ENCODE assay signal across 8 mouse cellular contexts in the genomic region with DNA sequence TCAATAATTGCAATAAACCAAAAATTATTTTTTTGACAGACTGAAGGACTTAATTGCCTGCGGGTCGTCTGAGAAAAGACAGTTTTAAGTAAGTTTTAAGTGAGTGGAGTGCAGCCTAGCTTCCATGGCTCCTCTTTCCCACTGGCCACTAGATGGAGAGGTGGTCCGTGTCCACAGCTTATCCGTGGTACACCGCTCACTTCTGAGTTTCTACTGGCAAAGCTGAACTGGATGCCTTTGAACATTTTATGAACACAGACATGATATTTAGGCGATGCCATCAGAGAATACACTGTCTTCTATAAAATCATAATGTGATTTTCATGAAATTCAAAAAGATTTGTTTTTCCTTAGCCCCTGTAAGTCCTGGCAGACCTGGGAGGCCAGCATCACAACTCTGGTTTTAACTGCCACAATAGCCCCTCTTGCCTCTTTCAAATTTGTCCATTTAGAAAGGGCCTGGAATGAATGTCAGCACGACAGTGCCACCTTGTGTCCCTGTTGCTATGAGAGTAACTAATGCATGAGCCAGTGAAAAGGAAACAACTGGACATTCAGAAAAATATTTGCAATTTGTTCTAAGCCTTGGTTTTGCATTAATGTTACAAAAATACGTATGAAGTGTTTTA. TPM values are rescaled to one million over a fixed set of nuclear protein-coding genes. Genes with fewer than 3 reads are reported as not detected.
DNase-seq lines count a peak whose midpoint lies in the region; ATAC-seq and TF ChIP-seq lines count a peak whose summit lies in the region.

No protein-coding gene starts in this region.

- peak; percentile 61 to 64 for DNase-seq in B cell, adult 2 months
- peak; percentile 71 for DNase-seq in ES-CJ7 (ENCODE audit: low read depth, low spot score)
- peak; percentile 51 for DNase-seq in cerebellum, adult 11-12 months
- peak; percentile 62 for DNase-seq in forelimb bud, embryonic 11.5 days (ENCODE audit: low read depth, low spot score)
- peak; percentile 45 to 71 for DNase-seq in kidney, adult 8-10 months
- peak; percentile 52 for DNase-seq in limb, embryonic 10.5 days (ENCODE audit: low spot score)
- peak; percentile 77 for DNase-seq in midbrain, postnatal 0 days (ENCODE audit: low spot score)
- peak; percentile 67 for DNase-seq in thymus, postnatal 4 days

- no peak overlapping the region for H3K4me3 ChIP-seq in limb, embryonic 10.5 days
- H3K4me3 ChIP-seq in midbrain, postnatal 0 days (ENCODE audit: low read depth, low read length) = no peak overlapping the region

- H3K9ac ChIP-seq in midbrain, postnatal 0 days (replicated peaks; ENCODE audit: low read length, poor library complexity, severe bottlenecking) = no peak overlapping the region

- ATAC-seq in midbrain, postnatal 0 days (ENCODE audit: low FRiP score) = peak; percentile 75; the same call in 1 of the 2 replicates

- H3K9me3 ChIP-seq in limb, embryonic 10.5 days (replicated peaks) = no peaks in the 10 kb centered on the region
- no peaks in the 10 kb centered on the region for H3K9me3 ChIP-seq in midbrain, postnatal 0 days (ENCODE audit: low read length)

- no peak overlapping the region for H3K4me2 ChIP-seq in midbrain, postnatal 0 days (ENCODE audit: low read depth, low read length, poor library complexity, severe bottlenecking)

- peak; percentile 69 for TF ChIP-seq CTCF in midbrain, postnatal 0 days (IDR thresholded peaks at IDR 0.05)

- 61% methylated on average over 8 of the region's 8 CpGs for WGBS in limb, embryonic 10.5 days
- 38% methylated on average over 8 of the region's 8 CpGs for WGBS in midbrain, postnatal 0 days

- H3K4me1 ChIP-seq in limb, embryonic 10.5 days = 0 out of 2 replicates have a peak, but pooled peaks cover 4% of the 10 kb centered on the region
- H3K4me1 ChIP-seq in midbrain, postnatal 0 days (ENCODE audit: insufficient read depth, low read length) = no peaks in the 10 kb centered on the region

- H3K36me3 ChIP-seq in limb, embryonic 10.5 days = no peaks in the 10 kb centered on the region
- H3K36me3 ChIP-seq in midbrain, postnatal 0 days (ENCODE audit: insufficient read depth, low read length) = no peaks in the 10 kb centered on the region

- peak overlapping the region; percentile 37 for H3K27ac ChIP-seq in limb, embryonic 10.5 days
- H3K27ac ChIP-seq in midbrain, postnatal 0 days (ENCODE audit: low read depth, low read length) = no peak overlapping the region

- no peaks in the 10 kb centered on the region for H3K27me3 ChIP-seq in limb, embryonic 10.5 days (ENCODE audit: low read depth, poor library complexity, severe bottlenecking)
- no peaks in the 10 kb centered on the region for H3K27me3 ChIP-seq in midbrain, postnatal 0 days (ENCODE audit: insufficient read depth, low read length)

RNA-seq across cellular contexts. Expression of gene Zbtb20, which starts 38.9 kb away (rescaled TPM):
- polyA plus RNA-seq in limb, embryonic 10.5 days (2016; fragmentation: Nextera tagmentation; extraction: Ambion mirVana) = 7.8 and 11.7 TPM in 2 replicates
- 25.2 and 31.3 TPM in 2 replicates for total RNA-seq in midbrain, postnatal 0 days (2014; rRNA removed)
- polyA plus RNA-seq in midbrain, postnatal 0 days (2015; fragmentation: Nextera tagmentation; extraction: Ambion mirVana) = 29.4 and 38.0 TPM in 2 replicates
